Mouse (Mus musculus): ENCODE results near the gene Nek6. TPM values are rescaled to one million over a fixed set of nuclear protein-coding genes. Genes with fewer than 3 reads are reported as not detected.

Nek6 gene
- total and polyA plus RNA-seq, 2 experiments from 2014 or later: 18.1 to 25.5 TPM

DNA sequence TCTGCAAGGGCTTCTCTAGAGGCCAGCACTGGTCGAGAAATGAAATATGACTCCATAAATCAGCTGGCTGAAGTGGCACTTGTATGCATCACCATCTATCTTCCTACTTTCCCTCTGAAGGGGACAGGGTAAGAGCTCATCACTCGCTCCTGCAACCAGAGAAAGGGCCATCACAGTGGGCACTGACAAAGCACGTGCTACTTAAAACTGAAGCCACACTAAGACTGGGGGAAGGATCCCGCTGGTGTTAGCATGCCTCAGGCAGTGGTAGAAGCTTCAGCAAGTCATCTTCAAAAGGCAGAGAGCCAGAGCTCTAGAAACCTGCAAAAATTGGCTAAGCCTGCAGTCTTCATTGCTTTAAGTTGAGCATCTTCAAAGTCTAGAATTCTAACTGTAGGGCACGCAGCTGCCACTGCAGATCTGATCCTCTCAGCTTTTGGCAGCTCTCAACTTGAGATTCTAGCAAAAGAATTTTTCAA, 97.4 kb downstream of the Nek6 start:
- TF ChIP-seq EP300 (IDR thresholded peaks at IDR 0.05; ENCODE audit: low read depth) (no peak), CTCF (IDR thresholded peaks at IDR 0.05; ENCODE audit: low read depth) (no peak)
- H3K9me3 ChIP-seq (replicated peaks; ENCODE audit: control insufficient read depth, low read length): no peaks in the 10 kb centered on the region
- no peak overlapping the region for H3K4me3 ChIP-seq (ENCODE audit: low read depth, low read length)
- 0 out of 2 replicates have a peak, but pooled peaks cover 13% of the 10 kb centered on the region for H3K36me3 ChIP-seq (replicated peaks; ENCODE audit: control insufficient read depth, insufficient read depth, low read length)
- no peak for DNase-seq (ENCODE audit: low spot score)
- WGBS: 59% methylated on average over 5 of the region's 5 CpGs
- H3K27ac ChIP-seq (ENCODE audit: low read depth): no peak overlapping the region; the same call in 1 of the 2 replicates
- H3K4me1 ChIP-seq (ENCODE audit: control insufficient read depth, insufficient read depth): peaks cover 12% of the 10 kb centered on the region
- no peaks in the 10 kb centered on the region for H3K27me3 ChIP-seq (ENCODE audit: control insufficient read depth, insufficient read depth, low read length)
- no peak overlapping the region for H3K9ac ChIP-seq (replicated peaks; ENCODE audit: low read depth, low read length)
- H3K4me2 ChIP-seq (ENCODE audit: low read depth, low read length): no peak overlapping the region
- ATAC-seq (ENCODE audit: insufficient read depth, low read depth): no peak

DNA sequence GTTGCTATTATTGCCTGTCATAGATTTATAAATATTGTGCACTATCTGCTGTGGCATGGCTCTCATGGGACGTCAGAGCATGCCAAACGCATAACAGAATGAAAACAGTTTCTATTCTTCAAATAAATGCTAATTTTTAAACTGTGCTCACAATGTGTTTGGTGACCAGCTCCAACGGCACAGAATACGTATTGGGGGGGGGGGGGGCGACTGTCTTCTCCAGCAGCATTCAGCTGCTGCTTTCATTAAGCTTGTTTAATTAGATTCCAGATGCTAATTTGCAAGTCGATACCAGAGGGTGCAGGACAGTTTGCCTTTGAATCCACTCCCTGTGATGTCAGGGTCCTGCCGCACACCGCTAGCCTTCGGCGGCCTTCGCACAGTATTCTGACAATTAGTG, 97.9 kb downstream of the Nek6 start:
- H3K4me3 ChIP-seq (ENCODE audit: low read depth, low read length): no peak overlapping the region
- H3K27ac ChIP-seq (ENCODE audit: low read depth): no peak overlapping the region
- no peak overlapping the region for H3K9ac ChIP-seq (replicated peaks; ENCODE audit: low read depth, low read length)
- 79% methylated on average over 11 of the region's 11 CpGs for WGBS
- H3K4me2 ChIP-seq (ENCODE audit: low read depth, low read length): no peak overlapping the region
- DNase-seq (ENCODE audit: low spot score) (no peak), ATAC-seq (ENCODE audit: insufficient read depth, low read depth) (no peak)
- TF ChIP-seq CTCF (IDR thresholded peaks at IDR 0.05; ENCODE audit: low read depth) (no peak), EP300 (IDR thresholded peaks at IDR 0.05; ENCODE audit: low read depth) (no peak)
- H3K9me3 ChIP-seq (replicated peaks; ENCODE audit: control insufficient read depth, low read length): no peaks in the 10 kb centered on the region
- peaks cover 12% of the 10 kb centered on the region for H3K4me1 ChIP-seq (ENCODE audit: control insufficient read depth, insufficient read depth)
- H3K27me3 ChIP-seq (ENCODE audit: control insufficient read depth, insufficient read depth, low read length): no peaks in the 10 kb centered on the region
- 0 out of 2 replicates have a peak, but pooled peaks cover 13% of the 10 kb centered on the region for H3K36me3 ChIP-seq (replicated peaks; ENCODE audit: control insufficient read depth, insufficient read depth, low read length)

DNA sequence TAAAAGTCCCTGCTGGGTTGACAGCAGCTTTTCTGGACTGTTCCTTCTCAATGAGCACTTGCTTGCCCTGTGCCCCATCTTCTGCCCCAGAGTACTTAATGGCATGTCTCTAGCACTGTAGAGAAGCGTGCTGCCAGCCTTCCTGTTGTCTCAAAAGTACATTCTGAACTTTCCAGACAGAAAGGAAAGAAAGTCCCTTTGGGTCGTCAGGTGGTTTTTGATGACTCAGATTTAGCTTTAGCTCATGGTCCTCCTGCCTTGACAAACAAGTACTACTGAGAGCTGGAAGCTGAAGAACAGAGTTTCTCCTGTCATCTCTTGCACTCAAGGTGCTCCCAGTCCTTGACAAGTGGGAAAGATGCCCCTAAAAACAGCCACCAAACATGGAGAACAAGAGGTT, 98.7 kb downstream of the Nek6 start:
- TF ChIP-seq CTCF (IDR thresholded peaks at IDR 0.05; ENCODE audit: low read depth) (no peak), EP300 (IDR thresholded peaks at IDR 0.05; ENCODE audit: low read depth) (no peak)
- H3K4me1 ChIP-seq (ENCODE audit: control insufficient read depth, insufficient read depth): peaks cover 12% of the 10 kb centered on the region
- no peaks in the 10 kb centered on the region for H3K27me3 ChIP-seq (ENCODE audit: control insufficient read depth, insufficient read depth, low read length)
- H3K9me3 ChIP-seq (replicated peaks; ENCODE audit: control insufficient read depth, low read length): no peaks in the 10 kb centered on the region
- H3K36me3 ChIP-seq (replicated peaks; ENCODE audit: control insufficient read depth, insufficient read depth, low read length): 0 out of 2 replicates have a peak, but pooled peaks cover 13% of the 10 kb centered on the region
- 74% methylated on average over 2 of the region's 2 CpGs for WGBS
- no peak overlapping the region for H3K4me3 ChIP-seq (ENCODE audit: low read depth, low read length)
- H3K27ac ChIP-seq (ENCODE audit: low read depth): no peak overlapping the region
- DNase-seq (ENCODE audit: low spot score) (no peak), ATAC-seq (ENCODE audit: insufficient read depth, low read depth) (no peak)
- H3K4me2 ChIP-seq (ENCODE audit: low read depth, low read length): no peak overlapping the region
- no peak overlapping the region for H3K9ac ChIP-seq (replicated peaks; ENCODE audit: low read depth, low read length)

DNA sequence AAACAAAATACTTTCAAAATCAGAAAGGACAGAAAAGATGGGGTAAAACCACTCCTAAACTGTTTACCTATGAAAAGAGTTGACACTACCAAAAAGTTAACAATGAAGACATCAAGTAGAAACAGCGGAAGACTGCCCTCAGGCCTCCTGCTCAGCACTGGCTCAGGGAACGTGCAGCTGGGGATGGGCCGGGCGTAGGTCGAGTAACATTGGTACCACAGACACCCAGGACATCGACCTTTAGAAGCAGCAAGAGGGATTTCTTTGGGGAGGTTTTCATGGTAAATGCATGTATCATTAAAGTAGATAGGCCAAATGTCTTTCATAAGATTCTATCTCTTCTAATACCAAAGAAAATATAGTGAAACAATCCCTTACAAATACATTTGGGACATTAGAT, 101.2 kb downstream of the Nek6 start:
- Histone ChIP-seq H3K4me2 (ENCODE audit: low read depth, low read length) (no peak overlapping the region), H3K9me3 (replicated peaks; ENCODE audit: control insufficient read depth, low read length) (no peaks in the 10 kb centered on the region), H3K36me3 (replicated peaks; ENCODE audit: control insufficient read depth, insufficient read depth, low read length) (peaks cover 16% of the 10 kb centered on the region; the same call in 1 of the 2 replicates), H3K27ac (ENCODE audit: low read depth) (no peak overlapping the region), H3K4me1 (ENCODE audit: control insufficient read depth, insufficient read depth) (peaks cover 12% of the 10 kb centered on the region), H3K9ac (replicated peaks; ENCODE audit: low read depth, low read length) (no peak overlapping the region), H3K4me3 (ENCODE audit: low read depth, low read length) (no peak overlapping the region), H3K27me3 (ENCODE audit: control insufficient read depth, insufficient read depth, low read length) (no peaks in the 10 kb centered on the region)
- no peak for ATAC-seq (ENCODE audit: insufficient read depth, low read depth)
- DNase-seq (ENCODE audit: low spot score): no peak
- 95% methylated on average over 6 of the region's 6 CpGs for WGBS
- TF ChIP-seq EP300 (IDR thresholded peaks at IDR 0.05; ENCODE audit: low read depth) (no peak), CTCF (IDR thresholded peaks at IDR 0.05; ENCODE audit: low read depth) (no peak)

DNA sequence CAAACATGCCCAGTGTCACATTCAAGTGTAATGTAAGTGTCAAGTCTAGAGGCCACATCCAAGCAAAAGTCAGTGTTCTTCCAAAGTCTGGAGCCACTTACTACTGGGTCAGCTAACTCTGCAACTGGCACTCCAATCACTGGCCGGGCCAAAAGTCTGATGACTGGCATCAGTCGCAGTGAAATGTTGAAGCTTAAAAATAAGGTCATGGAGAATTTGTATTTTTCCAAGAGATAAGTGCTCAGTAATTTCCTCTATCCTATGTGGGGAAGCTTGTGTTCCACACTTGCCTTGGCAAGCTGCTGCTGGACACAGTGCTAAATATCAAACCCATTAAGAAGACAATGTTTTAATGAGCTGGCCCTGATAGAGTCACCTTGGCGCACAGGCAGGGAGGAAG, 102.1 kb downstream of the Nek6 start:
- no peaks in the 10 kb centered on the region for H3K27me3 ChIP-seq (ENCODE audit: control insufficient read depth, insufficient read depth, low read length)
- peaks cover 12% of the 10 kb centered on the region for H3K4me1 ChIP-seq (ENCODE audit: control insufficient read depth, insufficient read depth)
- H3K36me3 ChIP-seq (replicated peaks; ENCODE audit: control insufficient read depth, insufficient read depth, low read length): peaks cover 21% of the 10 kb centered on the region; the same call in 1 of the 2 replicates
- TF ChIP-seq EP300 (IDR thresholded peaks at IDR 0.05; ENCODE audit: low read depth): no peak
- no peak for TF ChIP-seq CTCF (IDR thresholded peaks at IDR 0.05; ENCODE audit: low read depth)
- no peak overlapping the region for H3K9ac ChIP-seq (replicated peaks; ENCODE audit: low read depth, low read length)
- no peak overlapping the region for H3K4me3 ChIP-seq (ENCODE audit: low read depth, low read length)
- no peaks in the 10 kb centered on the region for H3K9me3 ChIP-seq (replicated peaks; ENCODE audit: control insufficient read depth, low read length)
- DNase-seq (ENCODE audit: low spot score) (no peak), ATAC-seq (ENCODE audit: insufficient read depth, low read depth) (no peak)
- WGBS: 67% methylated on average over 3 of the region's 3 CpGs
- no peak overlapping the region for H3K27ac ChIP-seq (ENCODE audit: low read depth)
- H3K4me2 ChIP-seq (ENCODE audit: low read depth, low read length): no peak overlapping the region

DNA sequence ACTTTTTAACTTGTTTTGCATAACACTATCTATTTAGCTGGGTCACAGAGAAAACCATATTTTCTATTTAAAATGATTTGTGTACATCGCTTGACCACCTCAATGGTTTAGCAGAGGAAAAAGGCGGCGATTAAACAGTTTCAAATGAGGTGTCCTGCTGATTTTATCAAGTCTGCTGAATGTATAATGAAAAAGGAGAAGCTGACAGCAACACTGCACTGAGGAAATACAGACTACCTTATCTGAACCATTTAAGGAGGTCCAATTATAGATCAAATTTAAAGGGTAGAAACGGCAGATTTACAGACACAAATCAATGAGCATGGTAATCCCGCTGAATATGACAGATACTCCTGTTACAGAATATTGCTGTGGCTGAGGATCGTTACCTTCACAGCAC, 103.0 kb downstream of the Nek6 start:
- DNase-seq (ENCODE audit: low spot score) (no peak), ATAC-seq (ENCODE audit: insufficient read depth, low read depth) (no peak)
- H3K4me3 ChIP-seq (ENCODE audit: low read depth, low read length): no peak overlapping the region
- TF ChIP-seq EP300 (IDR thresholded peaks at IDR 0.05; ENCODE audit: low read depth) (no peak), CTCF (IDR thresholded peaks at IDR 0.05; ENCODE audit: low read depth) (no peak)
- no peaks in the 10 kb centered on the region for H3K27me3 ChIP-seq (ENCODE audit: control insufficient read depth, insufficient read depth, low read length)
- peaks cover 21% of the 10 kb centered on the region; the same call in 1 of the 2 replicates for H3K36me3 ChIP-seq (replicated peaks; ENCODE audit: control insufficient read depth, insufficient read depth, low read length)
- no peak overlapping the region for H3K27ac ChIP-seq (ENCODE audit: low read depth)
- H3K9ac ChIP-seq (replicated peaks; ENCODE audit: low read depth, low read length): no peak overlapping the region
- H3K4me1 ChIP-seq (ENCODE audit: control insufficient read depth, insufficient read depth): peaks cover 3% of the 10 kb centered on the region
- H3K4me2 ChIP-seq (ENCODE audit: low read depth, low read length): no peak overlapping the region
- no peaks in the 10 kb centered on the region for H3K9me3 ChIP-seq (replicated peaks; ENCODE audit: control insufficient read depth, low read length)
- WGBS: 74% methylated on average over 6 of the region's 6 CpGs
